Mouse (Mus musculus) left cerebral cortex, postnatal 4 days (tissue): ENCODE data around the gene Grin2c. TPM values are rescaled to one million over a fixed set of nuclear protein-coding genes. Genes with fewer than 3 reads are reported as not detected.

Source experiments
- DNase-seq: peaks from one replicate; pipeline ENCODE4 v3.0.0-alpha.2; 2022
- intact Hi-C: fragments of 180-260 bp; cut with DNase I; formaldehyde crosslinking; loops from one replicate; pipeline ENCODE4 v1.15.1; 2025
- total RNA-seq, 2 experiments: library from RNA; stranded (reverse); gene quantifications; 2 replicates each; pipeline ENCODE4 v1.2.3; 2021

Grin2c gene
- total RNA-seq, 2 experiments from 2014 or later, result 1.4 to 2.0 TPM

DNA sequence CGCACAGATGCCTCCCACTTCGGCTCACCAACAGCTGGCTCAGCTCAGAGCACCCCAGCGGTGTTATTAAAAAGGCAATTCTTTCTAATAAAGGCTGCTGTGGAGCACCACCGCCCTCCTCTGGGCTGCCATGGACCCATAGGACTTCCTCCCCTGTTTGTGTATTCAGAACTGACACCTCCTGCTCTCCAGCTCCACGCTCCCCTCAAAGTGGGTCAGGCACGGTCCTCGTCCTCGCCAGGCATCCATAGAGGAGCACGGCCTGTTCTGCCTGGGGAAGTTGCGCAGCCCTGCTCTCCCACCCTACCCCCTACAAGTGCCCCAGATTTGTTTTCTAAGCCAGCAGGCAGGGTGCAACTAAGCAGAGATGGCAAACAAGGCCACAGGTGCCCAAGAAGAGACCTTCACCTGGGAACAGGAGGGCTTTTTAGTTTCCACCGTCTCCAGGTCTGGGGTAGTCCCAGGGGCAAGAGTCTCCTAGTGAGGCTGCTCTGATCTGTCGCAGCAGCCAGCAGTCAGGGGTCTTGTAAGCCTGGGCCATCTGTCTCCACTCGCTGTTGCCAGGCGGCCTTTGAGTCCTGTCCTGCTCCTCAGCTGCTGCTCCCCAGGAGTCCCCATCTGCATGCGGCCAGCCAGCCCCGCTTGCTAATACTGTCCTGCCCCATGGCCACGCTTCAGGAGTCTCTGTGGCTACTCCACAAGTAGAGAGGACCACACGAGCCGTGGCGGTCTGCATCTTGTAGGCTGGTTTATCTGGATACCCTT, 33.3 kb downstream of the Grin2c start:
- peak; percentile 84 for DNase-seq
- intact Hi-C loops, result no loop called here

- DNase-seq, result no peak
- intact Hi-C loops, result no loop called here
These were observed 34.2 kb downstream of the Grin2c start for GRCm38 (mm10) chr11:115232889-115233288.

- peak; percentile 54 for DNase-seq
- intact Hi-C loops, result no loop called here
These were observed 35.1 kb downstream of the Grin2c start for GRCm38 (mm10) chr11:115231924-115232323.

GRCm38 (mm10) chr11:115231168-115231915, 35.7 kb downstream of the Grin2c start:
- intact Hi-C loops, result no loop called here
- DNase-seq, result no peak

GRCm38 (mm10) chr11:115229021-115229930, 37.8 kb downstream of the Grin2c start:
- DNase-seq, result no peak
- intact Hi-C loops, result no loop called here

DNA sequence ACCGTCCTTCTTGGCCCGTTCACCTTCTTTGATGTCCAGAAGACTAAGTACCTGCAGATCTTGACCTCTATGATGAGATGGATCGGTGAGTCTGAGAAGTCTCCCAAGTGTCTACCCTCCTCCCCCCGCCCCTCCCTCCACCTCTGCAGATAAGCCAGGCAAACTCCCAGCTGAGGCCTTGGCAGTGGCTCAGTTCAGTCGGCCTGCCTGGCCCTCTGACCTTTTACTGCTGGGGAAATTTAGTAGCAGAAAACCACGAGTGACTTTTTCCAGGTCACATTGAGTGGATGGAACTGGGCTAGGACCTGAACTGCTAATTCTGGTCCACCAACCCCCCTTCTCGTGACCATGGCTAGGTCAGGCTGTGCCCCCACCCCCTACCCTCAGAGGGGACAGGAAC, 38.6 kb downstream of the Grin2c start:
- DNase-seq, result no peak
- intact Hi-C loops, result no loop called here

GRCm38 (mm10) chr11:115227640-115228039, 39.4 kb downstream of the Grin2c start:
- intact Hi-C loops, result no loop called here
- DNase-seq, result no peak

- intact Hi-C loops, result no loop called here
- DNase-seq, result peak; percentile 67
These were observed 40.1 kb downstream of the Grin2c start for GRCm38 (mm10) chr11:115226811-115227491.

GRCm38 (mm10) chr11:115225301-115225700, 41.7 kb downstream of the Grin2c start:
- intact Hi-C loops, result no loop called here
- DNase-seq, result no peak

- peak; percentile 76 for DNase-seq
- intact Hi-C loops, result no loop called here
These were observed 42.2 kb downstream of the Grin2c start for GRCm38 (mm10) chr11:115224889-115225288.

GRCm38 (mm10) chr11:115223877-115224276, 43.2 kb downstream of the Grin2c start:
- DNase-seq, result no peak
- intact Hi-C loops, result no loop called here

DNA sequence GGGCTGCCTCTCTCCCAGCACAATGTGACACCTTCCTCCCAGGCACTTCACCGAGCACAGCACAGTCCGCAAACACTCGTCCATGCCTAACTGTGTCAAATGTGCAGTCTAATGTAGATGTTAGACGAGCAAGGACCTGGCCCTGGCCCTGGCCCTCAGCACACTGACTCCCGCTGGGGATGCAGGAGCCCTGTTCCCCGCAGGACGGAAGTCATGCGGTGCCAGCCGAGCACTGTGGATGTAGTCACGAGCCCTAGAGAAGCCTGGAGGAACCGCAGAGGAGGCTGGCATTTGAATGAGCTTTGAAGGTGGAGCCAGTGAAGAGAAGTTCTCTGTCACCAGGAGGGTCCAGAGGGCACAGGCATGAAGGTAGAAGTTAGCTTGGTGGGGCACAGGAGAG, 43.6 kb downstream of the Grin2c start:
- intact Hi-C loops, result no loop called here
- no peak for DNase-seq

- no peak for DNase-seq
- intact Hi-C loops, result no loop called here
These were observed 44.5 kb downstream of the Grin2c start for GRCm38 (mm10) chr11:115222570-115222969.

- DNase-seq, result peak; percentile 88
- intact Hi-C loops, result no loop called here
These were observed 45.0 kb downstream of the Grin2c start for GRCm38 (mm10) chr11:115222077-115222476.

GRCm38 (mm10) chr11:115219685-115220084, 47.4 kb downstream of the Grin2c start:
- DNase-seq, result no peak
- intact Hi-C loops, result no loop called here

DNA sequence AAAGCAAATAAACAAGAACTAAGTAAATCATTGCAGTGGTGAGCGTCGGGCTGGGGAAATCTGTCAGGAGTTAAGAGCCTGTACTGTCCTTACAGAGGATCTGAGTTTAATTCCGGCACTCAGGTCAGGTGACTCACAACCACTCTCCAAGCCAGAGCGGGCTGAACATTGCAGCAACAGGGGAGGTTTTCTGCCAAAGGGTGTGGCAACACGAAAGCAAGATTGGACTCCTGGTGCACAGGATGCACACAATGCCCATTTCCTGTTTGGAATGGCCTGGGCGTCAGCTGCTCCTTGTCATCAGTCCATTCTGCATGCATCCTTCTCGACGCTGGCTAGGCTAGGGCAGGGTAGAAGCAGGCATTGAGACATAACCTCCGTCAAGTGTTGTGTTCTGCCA, 47.8 kb downstream of the Grin2c start:
- DNase-seq, result no peak
- intact Hi-C loops, result no loop called here

- intact Hi-C loops, result no loop called here
- DNase-seq, result peak; percentile 92
These were observed 49.3 kb downstream of the Grin2c start for GRCm38 (mm10) chr11:115217439-115218410.

- intact Hi-C loops, result no loop called here
- no peak for DNase-seq
These were observed 51.9 kb downstream of the Grin2c start for GRCm38 (mm10) chr11:115215123-115215522.

DNA sequence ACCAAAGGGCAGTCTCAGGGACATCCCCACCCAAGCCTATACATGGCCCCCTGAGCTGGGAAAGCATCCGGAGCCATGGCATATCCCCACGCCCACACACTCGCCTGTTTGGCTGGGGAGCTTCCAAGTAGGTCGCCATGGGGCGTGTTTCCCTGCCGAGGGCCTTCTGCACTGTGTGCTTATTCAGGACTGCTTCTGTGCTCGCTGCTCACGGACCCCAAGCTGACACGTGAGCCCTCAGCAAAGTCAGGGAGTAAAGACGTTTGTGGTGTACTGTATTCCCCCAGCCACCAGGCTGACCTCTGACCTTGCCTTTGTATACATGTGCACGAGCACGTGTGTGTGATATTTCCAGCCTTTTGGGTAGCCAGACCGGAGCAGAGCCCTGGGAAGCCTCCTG, 54.9 kb downstream of the Grin2c start:
- DNase-seq, result no peak
- intact Hi-C loops, result no loop called here
